Mouse (Mus musculus) lung, embryonic 14.5 days (tissue): Measurements from ENCODE around the gene Fancm. TPM values are rescaled to one million over a fixed set of nuclear protein-coding genes. Genes with fewer than 3 reads are reported as not detected.
"Not testable (repeated sequence)": the region's sequence is repeated elsewhere in the genome, so short reads cannot be mapped to it uniquely, and the experiment has no call there.

Experiments
- ATAC-seq: fragments of 200-750 bp; cut with Nextera tagmentation; 2 replicates; pipeline ENCODE4 v1.8.0; 2017; ENCODE audit warnings: mild to moderate bottlenecking, moderate TSS enrichment, moderate library complexity; ENCODE audit not compliant: insufficient read depth
- DNase-seq: peaks from one replicate; pipeline ENCODE4 v3.0.0-alpha.2; 2015
- H3K27ac ChIP-seq: fragments of 300-500 bp; sonication (generic); 2 replicates; pipeline ENCODE4 v1.5.1; 2014; ENCODE audit warnings: low read depth, mild to moderate bottlenecking, moderate library complexity
- H3K27me3 ChIP-seq: fragments of 300-500 bp; sonication (generic); 2 replicates; pipeline ENCODE4 v1.6.1; 2014; ENCODE audit warnings: low read length, control low read depth; ENCODE audit not compliant: insufficient read depth
- H3K36me3 ChIP-seq: fragments of 300-500 bp; sonication (generic); 2 replicates; pipeline ENCODE4 v1.6.1; 2014; ENCODE audit warnings: control low read depth; ENCODE audit not compliant: insufficient read depth
- H3K4me1 ChIP-seq: fragments of 300-500 bp; sonication (generic); 2 replicates; pipeline ENCODE4 v1.6.1; 2014; ENCODE audit warnings: antibody characterized with exemption, control low read depth; ENCODE audit not compliant: insufficient read depth
- H3K4me2 ChIP-seq: fragments of 300-500 bp; sonication (generic); 2 replicates; pipeline ENCODE4 v1.6.1; 2014; ENCODE audit warnings: mild to moderate bottlenecking
- H3K4me3 ChIP-seq: fragments of 300-500 bp; sonication (generic); 2 replicates; pipeline ENCODE4 v1.5.1; 2014; ENCODE audit warnings: low read depth, low read length
- H3K9ac ChIP-seq: fragments of 300-500 bp; sonication (generic); 2 replicates; pipeline ENCODE4 v1.6.1; 2014
- H3K9me3 ChIP-seq: fragments of 300-500 bp; sonication (generic); 2 replicates; pipeline ENCODE4 v1.6.1; 2016; ENCODE audit warnings: low read depth, low read length, control low read depth
- CTCF ChIP-seq: IDR thresholded peaks from 2 replicates; pipeline ENCODE4 v1.5.1; 2016; ENCODE audit warnings: antibody characterized with exemption, low read depth
- WGBS: fragments of 180-500 bp; shearing (Covaris S2); extraction: QIAGEN DNeasy Blood & Tissue Kit; methylation state at CpG from one replicate; pipeline ENCODE4 v1.1.7; 2014; 5-methylcytosine and 5-hydroxymethylcytosine counted together
- polyA plus RNA-seq: library from polyadenylated mRNA; unstranded; fragments of >200 nt; fragmentation: Nextera tagmentation; extraction: Ambion mirVana; gene quantifications from 2 replicates; pipeline ENCODE4 v1.2.1, GENCODE M21; 2014

The Fancm gene
- polyA plus RNA-seq, 1 experiment from 2014 or later, result 17.6 TPM

DNA sequence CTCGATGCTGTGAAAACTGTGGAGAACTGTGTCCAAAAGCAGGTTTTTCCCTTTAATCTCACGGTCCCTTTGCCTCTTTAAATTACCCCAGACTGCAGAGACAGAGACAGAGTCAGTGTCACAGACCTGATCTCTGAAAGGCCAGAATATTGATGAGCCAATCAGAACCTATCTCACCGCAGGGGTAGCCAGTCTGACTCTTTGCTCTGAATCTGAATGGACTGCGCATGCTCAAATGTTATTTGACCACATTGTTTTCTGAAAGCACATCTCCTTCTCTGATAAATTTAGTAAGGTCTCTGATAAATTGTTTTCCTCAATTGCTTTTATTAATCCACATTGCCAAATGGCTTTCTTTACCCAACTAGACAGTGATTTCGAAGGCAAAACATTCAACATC is 44.0 kb downstream of the Fancm start:
- 89% methylated on average over 5 of the region's 5 CpGs for WGBS
- no peak overlapping the region for H3K27ac ChIP-seq
- H3K9me3 ChIP-seq, result no peaks in the 10 kb centered on the region
- H3K4me2 ChIP-seq, result no peak overlapping the region
- DNase-seq, result no peak
- no peak overlapping the region for H3K4me3 ChIP-seq
- H3K4me1 ChIP-seq, result no peaks in the 10 kb centered on the region
- no peak for TF ChIP-seq CTCF
- no peaks in the 10 kb centered on the region for H3K27me3 ChIP-seq
- H3K9ac ChIP-seq, result no peak overlapping the region
- no peak for ATAC-seq
- peaks cover 53% of the 10 kb centered on the region for H3K36me3 ChIP-seq

GRCm38 (mm10) chr12:65136121-65136520 is 60.7 kb downstream of the Fancm start:
- H3K4me1 ChIP-seq, ATAC-seq, H3K9ac ChIP-seq, H3K27ac ChIP-seq, DNase-seq, H3K9me3 ChIP-seq, H3K4me3 ChIP-seq, H3K27me3 ChIP-seq, H3K4me2 ChIP-seq: not testable (repeated sequence)
- H3K36me3 ChIP-seq, result peaks cover 62% of the 10 kb centered on the region
- 95% methylated on average over 4 of the region's 4 CpGs for WGBS

GRCm38 (mm10) chr12:65172021-65172951 is 96.9 kb downstream of the Fancm start, which contains the start of gene Mis18bp1:
TSS of gene Mis18bp1 (minus strand) at chr12:65172604.
- Histone ChIP-seq H3K9ac (peak within 1 kb of the TSS; percentile 77), H3K9me3 (no peaks in the 10 kb centered on the region), H3K4me1 (peaks cover 8% of the 10 kb centered on the region), H3K4me3 (peak within 1 kb of the TSS; percentile 85), H3K27me3 (no peaks in the 10 kb centered on the region), H3K36me3 (no peaks in the 10 kb centered on the region), H3K4me2 (peak within 1 kb of the TSS; percentile 69), H3K27ac (peak within 1 kb of the TSS; percentile 97)
- DNase-seq (peak; percentile 98), ATAC-seq (peak; percentile 99)
- no peak for TF ChIP-seq CTCF
- under 1% methylated on average over 70 of the region's 70 CpGs for WGBS

GRCm38 (mm10) chr12:65172959-65173358 is 97.6 kb downstream of the Fancm start:
- ATAC-seq, result peak; percentile 56

DNA sequence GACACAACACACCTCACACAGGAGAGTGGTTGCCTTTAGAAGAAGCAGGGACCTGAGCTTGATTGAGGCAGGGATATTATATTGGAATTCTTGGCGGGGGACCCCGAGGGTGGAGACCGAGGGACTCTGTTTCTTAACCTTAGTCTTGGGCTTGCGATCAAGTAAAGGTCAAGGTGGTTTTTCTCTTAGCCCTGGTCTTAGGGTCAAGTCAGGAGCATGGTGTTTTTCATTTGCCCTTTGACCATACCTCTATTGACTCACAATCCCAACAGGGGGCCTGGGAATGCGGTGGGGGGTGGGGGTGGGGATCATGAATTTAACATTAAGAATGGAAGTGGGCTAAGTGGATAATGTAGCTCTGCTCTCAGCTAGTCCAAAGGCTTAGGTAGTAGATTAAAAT is 98.3 kb downstream of the Fancm start:
- Histone ChIP-seq H3K4me3 (0 out of 2 replicates have a peak overlapping the region, but pooled peaks have one; percentile 85), H3K4me2 (no peak overlapping the region), H3K9ac (no peak overlapping the region), H3K9me3 (no peaks in the 10 kb centered on the region), H3K27ac (no peak overlapping the region), H3K4me1 (peaks cover 8% of the 10 kb centered on the region), H3K27me3 (no peaks in the 10 kb centered on the region), H3K36me3 (no peaks in the 10 kb centered on the region)
- no peak for TF ChIP-seq CTCF
- WGBS, result 91% methylated on average over 5 of the region's 5 CpGs
- no peak for ATAC-seq
- no peak for DNase-seq

More at GRCm38 (mm10) chr12:65172959-65173358, 97.6 kb downstream of the Fancm start:
- peak overlapping the region; percentile 77 for H3K9ac ChIP-seq
- H3K4me3 ChIP-seq, result peak overlapping the region; percentile 85
- WGBS, result 22% methylated on average over 8 of the region's 8 CpGs
- not testable (repeated sequence) for H3K9me3 ChIP-seq, DNase-seq, H3K36me3 ChIP-seq, H3K27me3 ChIP-seq, H3K4me1 ChIP-seq
- H3K27ac ChIP-seq, result peak overlapping the region; percentile 97
- peak; percentile 65 for TF ChIP-seq CTCF
- H3K4me2 ChIP-seq, result peak overlapping the region; percentile 69

Other genes with a start within 250 kb of the Fancm start
- 1.3 and 1.8 TPM in 2 replicates for gene Gm527, start 157.7 kb upstream of the Fancm start, polyA plus RNA-seq
- gene Klhl28, start 110.1 kb upstream of the Fancm start, polyA plus RNA-seq, result 13.1 and 15.1 TPM in 2 replicates
- 30.7 and 32.2 TPM in 2 replicates for gene Togaram1, start 109.8 kb upstream of the Fancm start, polyA plus RNA-seq
- 60.3 and 61.1 TPM in 2 replicates for gene Prpf39, start 39.3 kb upstream of the Fancm start, polyA plus RNA-seq
- gene Fkbp3, start 1.6 kb upstream of the Fancm start, polyA plus RNA-seq, result 408 and 417 TPM in 2 replicates
- 74.0 and 74.2 TPM in 2 replicates for gene Mis18bp1, start 97.0 kb downstream of the Fancm start, polyA plus RNA-seq
- not detected in 2 replicates for gene Wdr20rt, start 149.9 kb downstream of the Fancm start, polyA plus RNA-seq